Mouse (Mus musculus): ENCODE measurements around the gene G6pc. TPM values are rescaled to one million over a fixed set of nuclear protein-coding genes. Genes with fewer than 3 reads are reported as not detected.

The G6pc gene
- polyA plus RNA-seq, 1 experiment from 2014 or later = 0.09 TPM

- WGBS = 28% methylated on average over 3 of the region's 3 CpGs
- Histone ChIP-seq H3K9me3 (no peaks in the 10 kb centered on the region), H3K27me3 (replicated peaks) (no peaks in the 10 kb centered on the region), H3K36me3 (no peaks in the 10 kb centered on the region), H3K4me2 (no peak overlapping the region), H3K4me1 (peaks cover 14% of the 10 kb centered on the region), H3K4me3 (replicated peaks) (no peak overlapping the region), H3K27ac (no peak overlapping the region), H3K9ac (no peak overlapping the region)
- no peak for ATAC-seq (ENCODE audit: insufficient read depth, low FRiP score, low read depth)
These were observed 52.2 kb downstream of the G6pc start for GRCm38 (mm10) chr11:101419610-101420009.

GRCm38 (mm10) chr11:101420148-101420547 lies 52.8 kb downstream of the G6pc start:
- no peak overlapping the region for H3K27ac ChIP-seq
- WGBS = 86% methylated on average over 5 of the region's 5 CpGs
- H3K4me3 ChIP-seq (replicated peaks) = no peak overlapping the region
- no peaks in the 10 kb centered on the region for H3K27me3 ChIP-seq (replicated peaks)
- H3K9me3 ChIP-seq = no peaks in the 10 kb centered on the region
- H3K4me1 ChIP-seq = peaks cover 14% of the 10 kb centered on the region
- H3K36me3 ChIP-seq = no peaks in the 10 kb centered on the region
- H3K4me2 ChIP-seq = no peak overlapping the region
- no peak overlapping the region for H3K9ac ChIP-seq
- no peak for ATAC-seq (ENCODE audit: insufficient read depth, low FRiP score, low read depth)

DNA sequence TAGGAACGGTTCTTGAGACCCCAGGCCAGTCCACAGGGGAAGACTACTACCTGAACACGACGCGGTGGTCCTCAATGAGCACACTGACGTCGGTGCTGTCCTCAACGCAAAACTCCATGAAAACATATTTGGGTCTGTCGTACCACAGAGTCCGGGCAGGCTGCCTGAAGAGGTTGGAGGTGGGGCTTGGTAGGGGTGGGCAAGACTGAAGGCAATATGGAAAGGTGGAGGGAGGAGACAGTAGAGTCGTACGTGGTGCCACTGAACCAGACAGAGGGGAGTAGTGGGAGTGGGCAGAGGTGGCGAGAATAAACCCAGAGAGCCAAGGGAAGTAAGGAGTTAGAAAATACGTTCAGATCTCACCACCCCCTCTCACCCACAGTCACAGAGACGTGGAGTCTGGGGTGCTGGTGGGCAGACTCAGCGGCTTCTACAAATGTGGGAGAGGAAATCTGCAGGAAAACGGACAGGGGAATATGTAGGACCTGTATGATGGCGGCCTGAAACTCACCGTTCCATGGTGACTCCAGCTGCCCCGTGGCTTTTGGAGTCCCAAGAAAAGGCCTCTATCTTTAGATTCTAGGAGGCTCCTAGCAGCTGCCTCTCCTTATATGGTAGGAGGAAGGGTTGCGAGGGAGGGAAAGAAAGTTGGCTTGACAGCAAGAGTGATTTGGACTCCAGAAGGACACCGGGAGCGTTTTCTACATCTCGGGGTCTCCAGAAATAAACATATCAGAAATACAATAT lies 56.9 kb downstream of the G6pc start, which contains the start of gene Gm27029:
Gene Gm27029 (minus strand): TSS at position 692 of the 747 bp plus-strand sequence.
- no peaks in the 10 kb centered on the region for H3K9me3 ChIP-seq
- H3K36me3 ChIP-seq = peaks cover under 1% of the 10 kb centered on the region; the same call in 1 of the 2 replicates
- peaks cover 20% of the 10 kb centered on the region for H3K4me1 ChIP-seq
- peak within 1 kb of the TSS; percentile 85 for H3K4me3 ChIP-seq (replicated peaks)
- peak within 1 kb of the TSS; percentile 86 for H3K4me2 ChIP-seq
- peak; percentile 48; the same call in 1 of the 2 replicates for ATAC-seq (ENCODE audit: insufficient read depth, low FRiP score, low read depth)
- H3K27ac ChIP-seq = peak within 1 kb of the TSS; percentile 90
- 3% methylated on average over 23 of the region's 23 CpGs for WGBS
- H3K27me3 ChIP-seq (replicated peaks) = no peaks in the 10 kb centered on the region
- peak within 1 kb of the TSS; percentile 51 for H3K9ac ChIP-seq

DNA sequence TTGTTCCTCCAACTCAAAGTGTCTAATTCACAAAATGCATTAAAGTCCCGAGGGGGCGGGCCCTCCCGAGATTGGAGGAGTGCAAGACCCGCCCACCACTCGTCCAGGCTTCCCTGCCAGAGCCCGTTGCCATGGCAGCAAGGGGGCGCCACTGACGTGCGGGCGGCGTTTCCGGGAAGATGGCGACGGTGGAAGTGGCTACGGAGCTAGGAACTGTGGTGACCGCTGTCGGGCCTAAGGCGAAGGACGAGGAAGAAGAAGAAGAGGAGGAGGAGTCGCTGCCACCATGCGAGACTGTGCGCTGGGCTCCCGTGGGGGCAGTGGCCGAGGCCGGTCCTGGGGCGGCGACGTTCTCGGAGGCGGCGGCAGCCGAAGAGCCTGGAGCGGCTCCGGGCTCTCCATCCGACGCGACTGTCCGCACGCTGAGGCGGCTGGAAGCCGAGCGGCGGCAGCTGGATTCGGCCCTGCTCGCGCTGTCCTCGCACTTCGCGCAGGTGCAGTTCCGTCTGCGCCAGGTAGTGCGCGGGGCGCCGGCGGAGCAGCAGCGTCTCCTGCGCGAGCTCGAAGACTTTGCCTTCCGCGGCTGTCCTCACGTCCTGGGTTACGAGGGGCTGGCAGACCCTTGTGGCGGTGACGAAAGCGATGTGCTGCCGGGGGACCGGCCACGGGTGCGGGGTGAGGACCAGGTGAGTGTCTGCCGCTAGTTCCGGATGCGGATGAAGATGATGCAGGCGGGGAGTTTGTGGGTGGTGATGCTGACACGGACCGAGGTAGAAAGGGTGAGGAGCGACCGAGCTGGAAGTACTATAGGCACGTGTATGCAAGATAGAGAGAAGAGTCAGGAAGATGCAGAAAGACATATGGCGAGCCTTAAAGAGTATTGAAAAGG lies 57.8 kb downstream of the G6pc start, which contains the start of the genes Rundc1 and Ptges3l:
Gene Rundc1 (plus strand): TSS at position 161 of the 889 bp plus-strand sequence.
Gene Ptges3l (minus strand): TSS at position 409 of the 889 bp plus-strand sequence.
- peak within 1 kb of the TSS; percentile 51 for H3K9ac ChIP-seq
- peaks cover 20% of the 10 kb centered on the region for H3K4me1 ChIP-seq
- ATAC-seq (ENCODE audit: insufficient read depth, low FRiP score, low read depth) = peak; percentile 90
- H3K27me3 ChIP-seq (replicated peaks) = no peaks in the 10 kb centered on the region
- peak within 1 kb of the TSS; percentile 85 for H3K4me3 ChIP-seq (replicated peaks)
- peak within 1 kb of the TSS; percentile 86 for H3K4me2 ChIP-seq
- peak within 1 kb of the TSS; percentile 90 for H3K27ac ChIP-seq
- no peaks in the 10 kb centered on the region for H3K9me3 ChIP-seq
- peaks cover 8% of the 10 kb centered on the region for H3K36me3 ChIP-seq
- under 1% methylated on average over 81 of the region's 81 CpGs for WGBS

DNA sequence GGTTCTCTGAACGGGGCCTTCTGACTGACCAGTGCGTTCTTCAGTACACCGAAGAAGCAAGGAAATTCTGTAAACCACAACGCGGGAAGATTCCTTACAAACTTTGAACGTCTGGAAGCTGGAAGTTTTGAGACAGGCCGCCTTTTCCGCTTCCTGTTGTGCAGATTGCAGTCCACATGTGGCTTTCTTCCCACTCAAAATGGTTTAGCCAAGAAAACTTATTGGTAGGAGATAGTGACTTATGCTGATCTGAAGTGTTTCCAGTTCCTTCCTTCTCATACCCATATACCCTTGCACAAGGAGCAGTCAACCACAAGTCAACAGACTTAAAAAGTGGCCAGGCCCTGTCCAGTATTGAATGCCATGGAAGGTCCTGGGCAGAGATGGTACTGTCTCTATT lies 58.8 kb downstream of the G6pc start:
- peak overlapping the region; percentile 86 for H3K4me2 ChIP-seq
- no peak overlapping the region for H3K27ac ChIP-seq
- H3K9me3 ChIP-seq = no peaks in the 10 kb centered on the region
- WGBS = 54% methylated on average over 8 of the region's 8 CpGs
- no peaks in the 10 kb centered on the region for H3K27me3 ChIP-seq (replicated peaks)
- H3K9ac ChIP-seq = no peak overlapping the region
- peaks cover 14% of the 10 kb centered on the region for H3K36me3 ChIP-seq
- peak overlapping the region; percentile 85 for H3K4me3 ChIP-seq (replicated peaks)
- H3K4me1 ChIP-seq = peaks cover 20% of the 10 kb centered on the region
- ATAC-seq (ENCODE audit: insufficient read depth, low FRiP score, low read depth) = no peak

Small RNA genes lying within 50 kb of the gene (microRNA-seq; reads per million reads assigned to microRNA genes)
- gene Gm25593 (not detected), gene Mir6929 (0.77 reads per million)

Other genes starting within 250 kb of the G6pc start
- 21.0 and 21.3 TPM in 2 replicates for gene Retreg3, start 247.7 kb upstream of the G6pc start, polyA plus RNA-seq (2015; fragmentation: Nextera tagmentation; extraction: Ambion mirVana)
- 58.5 and 64.0 TPM in 2 replicates for gene Tubg1, start 247.6 kb upstream of the G6pc start, polyA plus RNA-seq (2015; fragmentation: Nextera tagmentation; extraction: Ambion mirVana)
- 3.4 and 3.8 TPM in 2 replicates for gene Tubg2, start 211.7 kb upstream of the G6pc start, polyA plus RNA-seq (2015; fragmentation: Nextera tagmentation; extraction: Ambion mirVana)
- 2.0 and 2.6 TPM in 2 replicates for gene Cntnap1, start 197.0 kb upstream of the G6pc start, polyA plus RNA-seq (2015; fragmentation: Nextera tagmentation; extraction: Ambion mirVana)
- gene Plekhh3, start 196.2 kb upstream of the G6pc start, polyA plus RNA-seq (2015; fragmentation: Nextera tagmentation; extraction: Ambion mirVana) = 19.7 and 23.5 TPM in 2 replicates
- 0.19 and 0.34 TPM in 2 replicates for gene Ccr10, start 192.1 kb upstream of the G6pc start, polyA plus RNA-seq (2015; fragmentation: Nextera tagmentation; extraction: Ambion mirVana)
- gene Ezh1, start 141.1 kb upstream of the G6pc start, polyA plus RNA-seq (2015; fragmentation: Nextera tagmentation; extraction: Ambion mirVana) = 14.9 and 16.7 TPM in 2 replicates
- gene Ramp2, start 121.5 kb upstream of the G6pc start, polyA plus RNA-seq (2015; fragmentation: Nextera tagmentation; extraction: Ambion mirVana) = 111 TPM in 2 replicates
- gene Vps25, start 113.9 kb upstream of the G6pc start, polyA plus RNA-seq (2015; fragmentation: Nextera tagmentation; extraction: Ambion mirVana) = 131 and 138 TPM in 2 replicates
- 17.9 and 19.8 TPM in 2 replicates for gene Wnk4, start 107.0 kb upstream of the G6pc start, polyA plus RNA-seq (2015; fragmentation: Nextera tagmentation; extraction: Ambion mirVana)
- gene Cntd1, start 88.5 kb upstream of the G6pc start, polyA plus RNA-seq (2015; fragmentation: Nextera tagmentation; extraction: Ambion mirVana) = 0.85 and 1.1 TPM in 2 replicates
- 202 and 221 TPM in 2 replicates for gene Coa3, start 88.4 kb upstream of the G6pc start, polyA plus RNA-seq (2015; fragmentation: Nextera tagmentation; extraction: Ambion mirVana)
- gene Becn1, start 65.3 kb upstream of the G6pc start, polyA plus RNA-seq (2015; fragmentation: Nextera tagmentation; extraction: Ambion mirVana) = 135 and 142 TPM in 2 replicates
- 125 and 136 TPM in 2 replicates for gene Psme3, start 51.3 kb upstream of the G6pc start, polyA plus RNA-seq (2015; fragmentation: Nextera tagmentation; extraction: Ambion mirVana)
- 1.3 and 1.4 TPM in 2 replicates for gene Aoc2, start 42.5 kb upstream of the G6pc start, polyA plus RNA-seq (2015; fragmentation: Nextera tagmentation; extraction: Ambion mirVana)
- 2.0 and 3.0 TPM in 2 replicates for gene Aoc3, start 37.0 kb upstream of the G6pc start, polyA plus RNA-seq (2015; fragmentation: Nextera tagmentation; extraction: Ambion mirVana)
- gene Aarsd1, start 50.1 kb downstream of the G6pc start, polyA plus RNA-seq (2015; fragmentation: Nextera tagmentation; extraction: Ambion mirVana) = 58.5 and 69.5 TPM in 2 replicates
- 6.9 and 12.3 TPM in 2 replicates for gene Gm27029, start 57.2 kb downstream of the G6pc start, polyA plus RNA-seq (2015; fragmentation: Nextera tagmentation; extraction: Ambion mirVana)
- gene Rundc1, start 57.5 kb downstream of the G6pc start, polyA plus RNA-seq (2015; fragmentation: Nextera tagmentation; extraction: Ambion mirVana) = 20.7 and 20.8 TPM in 2 replicates
- 14.5 and 17.5 TPM in 2 replicates for gene Ptges3l, start 57.8 kb downstream of the G6pc start, polyA plus RNA-seq (2015; fragmentation: Nextera tagmentation; extraction: Ambion mirVana)
- 284 and 331 TPM in 2 replicates for gene Rpl27, start 74.7 kb downstream of the G6pc start, polyA plus RNA-seq (2015; fragmentation: Nextera tagmentation; extraction: Ambion mirVana)
- 24.2 and 24.5 TPM in 2 replicates for gene Ifi35, start 80.8 kb downstream of the G6pc start, polyA plus RNA-seq (2015; fragmentation: Nextera tagmentation; extraction: Ambion mirVana)
- 16.0 and 17.1 TPM in 2 replicates for gene Rnd2, start 97.4 kb downstream of the G6pc start, polyA plus RNA-seq (2015; fragmentation: Nextera tagmentation; extraction: Ambion mirVana)
- gene Vat1, start 98.7 kb downstream of the G6pc start, polyA plus RNA-seq (2015; fragmentation: Nextera tagmentation; extraction: Ambion mirVana) = 59.3 and 62.3 TPM in 2 replicates
- 9.7 and 11.8 TPM in 2 replicates for gene Brca1, start 184.4 kb downstream of the G6pc start, polyA plus RNA-seq (2015; fragmentation: Nextera tagmentation; extraction: Ambion mirVana)
- gene Nbr1, start 184.6 kb downstream of the G6pc start, polyA plus RNA-seq (2015; fragmentation: Nextera tagmentation; extraction: Ambion mirVana) = 56.4 and 68.3 TPM in 2 replicates
- gene Tmem106a, start 214.7 kb downstream of the G6pc start, polyA plus RNA-seq (2015; fragmentation: Nextera tagmentation; extraction: Ambion mirVana) = 9.8 and 10.1 TPM in 2 replicates
- not detected in 2 replicates for gene Gm11634, start 231.7 kb downstream of the G6pc start, polyA plus RNA-seq (2015; fragmentation: Nextera tagmentation; extraction: Ambion mirVana)

All from stomach, embryonic 15.5 days (tissue).